Mouse (Mus musculus): ENCODE measurements around the gene Pdzd3. TPM values are rescaled to one million over a fixed set of nuclear protein-coding genes. Genes with fewer than 3 reads are reported as not detected.

Pdzd3 gene
- polyA plus RNA-seq, 1 experiment = 0.02 TPM

DNA sequence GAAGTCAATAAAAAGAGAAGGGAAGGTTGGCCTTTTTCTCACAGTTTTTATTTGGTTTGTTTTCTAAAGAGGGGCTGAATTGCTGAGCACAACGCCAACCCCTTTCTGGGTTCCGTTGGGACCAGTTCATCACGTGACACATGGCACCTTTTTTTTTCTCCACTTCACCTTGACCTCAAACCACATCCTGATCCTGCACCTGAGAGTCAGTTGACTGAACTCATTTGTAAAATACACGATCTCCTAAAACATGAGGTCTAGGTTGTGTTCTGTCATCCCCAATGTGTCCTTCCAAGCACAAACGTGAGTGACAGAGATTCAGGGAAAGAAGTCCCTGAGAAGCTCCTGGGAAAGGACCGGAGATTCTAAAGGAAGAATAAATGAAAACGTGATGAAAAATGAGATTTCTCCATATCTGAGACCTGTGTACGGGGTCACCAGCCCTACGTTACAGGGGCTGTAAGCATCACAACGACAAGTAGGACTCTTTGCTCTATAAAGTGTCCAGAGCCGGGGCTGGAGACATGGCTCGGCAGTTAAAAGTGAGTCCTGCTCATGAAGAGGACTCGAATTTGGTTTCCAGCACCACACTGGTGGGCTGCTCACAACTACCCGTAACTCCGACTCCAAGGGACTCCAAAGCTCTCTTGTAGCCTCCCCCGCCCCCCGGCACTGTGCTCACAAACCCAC, 12.6 kb downstream of the Pdzd3 start:
- no peak overlapping the region for H3K4me3 ChIP-seq
- no peaks in the 10 kb centered on the region for H3K79me2 ChIP-seq (ENCODE audit: control insufficient read depth, insufficient read depth)
- TF ChIP-seq MYOG (IDR thresholded peaks at IDR 0.05; ENCODE audit: control insufficient read depth in 1 of 3, insufficient read depth in 1 of 3, insufficient read length in 2 of 3, low read depth in 2 of 3) = no peak
- TF ChIP-seq CEBPB (IDR thresholded peaks at IDR 0.05; ENCODE audit: insufficient read depth, poor library complexity, severe bottlenecking) = no peak
- TF ChIP-seq E2F4 (IDR thresholded peaks at IDR 0.05; ENCODE audit: insufficient read depth) = no peak
- no peak for TF ChIP-seq SRF (IDR thresholded peaks at IDR 0.05; ENCODE audit: control insufficient read depth, insufficient read length, low read depth)
- no peak for TF ChIP-seq USF1 (IDR thresholded peaks at IDR 0.05; ENCODE audit: low read depth)
- H3ac ChIP-seq (ENCODE audit: control insufficient read depth, insufficient read length) = no peak overlapping the region
- H3K36me3 ChIP-seq (ENCODE audit: control insufficient read depth, insufficient read depth) = no peaks in the 10 kb centered on the region
- H3K4me2 ChIP-seq (ENCODE audit: low read depth) = no peak overlapping the region
- H3K27me3 ChIP-seq (ENCODE audit: control insufficient read depth, insufficient read depth, insufficient read length) = no peaks in the 10 kb centered on the region

DNA sequence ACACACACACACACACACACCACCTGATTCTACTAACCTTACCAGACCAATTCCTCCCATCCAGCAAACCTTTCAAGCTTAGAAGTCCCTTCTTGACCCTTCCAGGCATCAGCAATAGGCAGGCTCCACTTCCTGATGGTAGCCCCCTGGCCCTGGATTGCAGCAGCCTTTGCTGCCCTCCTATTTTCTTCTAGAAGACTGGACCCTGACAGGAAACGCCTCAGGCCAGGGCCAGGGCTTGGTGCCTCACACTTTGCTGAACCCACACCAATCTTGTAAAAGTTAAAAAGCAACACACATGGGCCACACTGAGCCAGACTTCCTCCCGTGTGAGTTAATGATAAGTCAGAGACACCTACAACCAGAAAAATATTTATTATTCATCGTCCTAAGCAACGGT, 14.1 kb downstream of the Pdzd3 start:
- TF ChIP-seq MYOG (IDR thresholded peaks at IDR 0.05; ENCODE audit: control insufficient read depth in 1 of 3, insufficient read depth in 1 of 3, insufficient read length in 2 of 3, low read depth in 2 of 3) (no peak), MAX (IDR thresholded peaks at IDR 0.05; ENCODE audit: low read depth) (no peak)
- Histone ChIP-seq H3ac (ENCODE audit: control insufficient read depth, insufficient read length) (no peak overlapping the region), H3K27me3 (ENCODE audit: control insufficient read depth, insufficient read depth, insufficient read length) (no peaks in the 10 kb centered on the region), H3K79me2 (ENCODE audit: control insufficient read depth, insufficient read depth) (peaks cover 12% of the 10 kb centered on the region), H3K36me3 (ENCODE audit: control insufficient read depth, insufficient read depth) (no peaks in the 10 kb centered on the region), H3K4me2 (ENCODE audit: low read depth) (no peak overlapping the region), H3K4me3 (no peak overlapping the region)

DNA sequence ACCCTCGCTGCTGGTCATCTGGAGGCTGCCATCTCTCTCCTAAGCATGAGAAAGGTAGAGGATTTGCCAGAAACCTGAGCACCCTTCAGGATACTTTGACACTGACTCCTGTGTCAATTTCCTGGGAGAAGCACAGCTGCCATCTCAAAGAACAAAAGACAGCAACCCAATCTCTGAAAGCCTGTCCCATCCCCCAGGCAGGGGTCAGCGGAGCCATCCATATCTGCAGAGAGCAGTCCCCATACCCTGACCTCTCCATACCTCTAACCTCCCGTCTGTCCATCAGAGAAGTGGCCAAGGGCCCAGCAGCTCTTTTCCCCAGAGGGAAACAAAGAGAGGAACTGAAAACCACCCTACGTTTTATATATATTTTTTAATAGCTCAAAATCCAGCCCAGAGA, 14.7 kb downstream of the Pdzd3 start:
- Histone ChIP-seq H3K36me3 (ENCODE audit: control insufficient read depth, insufficient read depth) (no peaks in the 10 kb centered on the region), H3K27me3 (ENCODE audit: control insufficient read depth, insufficient read depth, insufficient read length) (no peaks in the 10 kb centered on the region), H3ac (ENCODE audit: control insufficient read depth, insufficient read length) (no peak overlapping the region), H3K4me3 (no peak overlapping the region), H3K79me2 (ENCODE audit: control insufficient read depth, insufficient read depth) (peaks cover 17% of the 10 kb centered on the region), H3K4me2 (ENCODE audit: low read depth) (no peak overlapping the region)
- TF ChIP-seq USF1 (IDR thresholded peaks at IDR 0.05; ENCODE audit: low read depth) (no peak), MYOD1 (IDR thresholded peaks at IDR 0.05; ENCODE audit: control insufficient read depth in 1 of 3, insufficient read length in 2 of 3, low read depth in 2 of 3) (no peak)

GRCm38 (mm10) chr9:44234479-44235427, 16.5 kb downstream of the Pdzd3 start:
- Histone ChIP-seq H3ac (ENCODE audit: control insufficient read depth, insufficient read length) (no peak overlapping the region), H3K4me2 (ENCODE audit: low read depth) (peak overlapping the region; percentile 61), H3K79me2 (ENCODE audit: control insufficient read depth, insufficient read depth) (peaks cover 32% of the 10 kb centered on the region), H3K36me3 (ENCODE audit: control insufficient read depth, insufficient read depth) (no peaks in the 10 kb centered on the region), H3K27me3 (ENCODE audit: control insufficient read depth, insufficient read depth, insufficient read length) (no peaks in the 10 kb centered on the region), H3K4me3 (peak overlapping the region; percentile 67)
- TF ChIP-seq TCF3 (IDR thresholded peaks at IDR 0.05; ENCODE audit: insufficient read length, low read depth) (no peak), POLR2AphosphoS2 (IDR thresholded peaks at IDR 0.05; ENCODE audit: insufficient read length, low read depth) (no peak), MYOG (IDR thresholded peaks at IDR 0.05; ENCODE audit: control insufficient read depth in 1 of 3, insufficient read depth in 1 of 3, insufficient read length in 2 of 3, low read depth in 2 of 3) (no peak), MAX (IDR thresholded peaks at IDR 0.05; ENCODE audit: low read depth) (no peak), REST (IDR thresholded peaks at IDR 0.05; ENCODE audit: insufficient read depth, insufficient read length) (no peak), POLR2A (IDR thresholded peaks at IDR 0.05; ENCODE audit: insufficient read length, low read depth) (no peak), MYOD1 (IDR thresholded peaks at IDR 0.05; ENCODE audit: control insufficient read depth in 1 of 3, insufficient read length in 2 of 3, low read depth in 2 of 3) (no peak), USF1 (IDR thresholded peaks at IDR 0.05; ENCODE audit: low read depth) (no peak)

- TF ChIP-seq MAX (IDR thresholded peaks at IDR 0.05; ENCODE audit: low read depth) (no peak), E2F4 (IDR thresholded peaks at IDR 0.05; ENCODE audit: insufficient read depth) (peak; percentile 41), TCF3 (IDR thresholded peaks at IDR 0.05; ENCODE audit: insufficient read length, low read depth) (no peak), POLR2A (IDR thresholded peaks at IDR 0.05; ENCODE audit: insufficient read length, low read depth) (peak; percentile 66), POLR2AphosphoS2 (IDR thresholded peaks at IDR 0.05; ENCODE audit: insufficient read length, low read depth) (peak; percentile 32), MYOG (IDR thresholded peaks at IDR 0.05; ENCODE audit: control insufficient read depth in 1 of 3, insufficient read depth in 1 of 3, insufficient read length in 2 of 3, low read depth in 2 of 3) (peak in 1 of 3 experiments; percentile 2), REST (IDR thresholded peaks at IDR 0.05; ENCODE audit: insufficient read depth, insufficient read length) (no peak), MYOD1 (IDR thresholded peaks at IDR 0.05; ENCODE audit: control insufficient read depth in 1 of 3, insufficient read length in 2 of 3, low read depth in 2 of 3) (no peak), SRF (IDR thresholded peaks at IDR 0.05; ENCODE audit: control insufficient read depth, insufficient read length, low read depth) (no peak), CEBPB (IDR thresholded peaks at IDR 0.05; ENCODE audit: insufficient read depth, poor library complexity, severe bottlenecking) (no peak), TCF12 (IDR thresholded peaks at IDR 0.05; ENCODE audit: insufficient read depth, poor library complexity, severe bottlenecking) (no peak), USF1 (IDR thresholded peaks at IDR 0.05; ENCODE audit: low read depth) (no peak)
- Histone ChIP-seq H3K27me3 (ENCODE audit: control insufficient read depth, insufficient read depth, insufficient read length) (no peaks in the 10 kb centered on the region), H3K36me3 (ENCODE audit: control insufficient read depth, insufficient read depth) (no peaks in the 10 kb centered on the region), H3K4me2 (ENCODE audit: low read depth) (peak within 1 kb of the TSS; percentile 79), H3K79me2 (ENCODE audit: control insufficient read depth, insufficient read depth) (peaks cover 40% of the 10 kb centered on the region), H3K4me3 (peak within 1 kb of the TSS; percentile 67), H3ac (ENCODE audit: control insufficient read depth, insufficient read length) (peak within 1 kb of the TSS; percentile 58)
Observed at GRCm38 (mm10) chr9:44233802-44234478, 17.3 kb downstream of the Pdzd3 start, which contains the start of gene Cbl. Gene Cbl (minus strand): TSS chr9:44234049.

All from myocyte (in vitro differentiated cells).